Comparison of ENCODE assay signal across 27 mouse cellular contexts in genomic region chr4:135302261-135302660, GRCm38 (mm10). TPM values are rescaled to one million over a fixed set of nuclear protein-coding genes. Genes with fewer than 3 reads are reported as not detected.
DNase-seq lines count a peak whose midpoint lies in the region; ATAC-seq and TF ChIP-seq lines count a peak whose summit lies in the region.
"Had no signal": no experiment of that assay in that cellular context is flagged by ENCODE, and none has a peak within 500 bp of the region (broad histone marks: within the 10 kb centered on the region; RNA-seq: fewer than 3 reads in every experiment).

No protein-coding gene starts in this region.

- ATAC-seq in liver, embryonic 11.5 days (replicated peaks; ENCODE audit: low FRiP score) = no peak
- ATAC-seq in stomach, embryonic 16.5 days (ENCODE audit: insufficient read depth, low FRiP score) = peak; percentile 51; the same call in 1 of the 2 replicates
- ATAC-seq in forebrain, postnatal 0 days = no peak
- ATAC-seq: forebrain, embryonic 14.5 days; intestine, postnatal 0 days had no signal

- peak overlapping the region; percentile 11; the same call in 1 of the 2 replicates for H3K27ac ChIP-seq in liver, adult 2 months (replicated peaks; ENCODE audit: insufficient read depth, low read depth, low read length)
- no peak overlapping the region for H3K27ac ChIP-seq in liver, embryonic 11.5 days (ENCODE audit: low read depth, low read length)
- H3K27ac ChIP-seq in stomach, embryonic 16.5 days (ENCODE audit: low read length) = no peak overlapping the region
- H3K27ac ChIP-seq in forebrain, postnatal 0 days (ENCODE audit: low read depth, low read length) = no peak overlapping the region
- H3K27ac ChIP-seq: embryonic facial prominence, embryonic 12.5 days; hindbrain, embryonic 14.5 days; limb, embryonic 12.5 days; liver, embryonic 15.5 days; neural tube, embryonic 15.5 days had no signal

- peak; percentile 46 for DNase-seq in liver, adult 2 months (ENCODE audit: extremely low read depth, low read depth, low spot score)
- no peak for DNase-seq in liver, embryonic 11.5 days (ENCODE audit: low spot score)
- peak; percentile 68 for DNase-seq in 3134 (ENCODE audit: extremely low read depth, insufficient read length, low spot score)
- peak; percentile 63 for DNase-seq in NIH3T3 (ENCODE audit: low read depth)
- DNase-seq in forebrain, postnatal 0 days = no peak
- no peak for DNase-seq in urinary bladder, postnatal 36 days (ENCODE audit: low spot score in 2 of 2)
- DNase-seq: adrenal gland, postnatal 14 days; cerebellum, adult 11-12 months; cerebellum, adult 9-11 months; embryo, embryonic 11 days; gastrocnemius, postnatal 25 days; heart, adult 11 months; kidney, adult 9 months; kidney, postnatal 10 days; midbrain, embryonic 14.5 days; retina, postnatal 1 day; spleen, adult 18-20 months; thymus, postnatal 14 days had no signal

- H3K9ac ChIP-seq in liver, adult 2 months (ENCODE audit: low read depth, low read length) = no peak overlapping the region
- H3K9ac ChIP-seq in liver, embryonic 11.5 days (ENCODE audit: low read depth, low read length) = no peak overlapping the region
- H3K9ac ChIP-seq in stomach, embryonic 16.5 days (ENCODE audit: low read length) = no peak overlapping the region
- H3K9ac ChIP-seq in forebrain, postnatal 0 days = no peak overlapping the region
- H3K9ac ChIP-seq: embryonic facial prominence, embryonic 12.5 days; heart, embryonic 12.5 days; hindbrain, embryonic 14.5 days; limb, embryonic 12.5 days; liver, embryonic 15.5 days; neural tube, embryonic 15.5 days had no signal

- H3K9me3 ChIP-seq in liver, embryonic 11.5 days (ENCODE audit: control insufficient read depth, low read length) = no peaks in the 10 kb centered on the region
- H3K9me3 ChIP-seq in stomach, embryonic 16.5 days (replicated peaks; ENCODE audit: control insufficient read depth, low read length) = no peaks in the 10 kb centered on the region
- H3K9me3 ChIP-seq in forebrain, postnatal 0 days (ENCODE audit: low read length) = no peaks in the 10 kb centered on the region
- H3K9me3 ChIP-seq: embryonic facial prominence, embryonic 12.5 days; heart, embryonic 12.5 days; limb, embryonic 12.5 days; liver, embryonic 15.5 days; neural tube, embryonic 15.5 days had no signal

- H3K4me1 ChIP-seq in liver, adult 2 months (ENCODE audit: control insufficient read depth, insufficient read depth, low read length) = peaks cover 19% of the 10 kb centered on the region
- H3K4me1 ChIP-seq in liver, embryonic 11.5 days (replicated peaks; ENCODE audit: control insufficient read depth, insufficient read depth, low read length) = peaks cover 8% of the 10 kb centered on the region
- H3K4me1 ChIP-seq in stomach, embryonic 16.5 days (ENCODE audit: control insufficient read depth, insufficient read depth, low read length) = 0 out of 2 replicates have a peak, but pooled peaks cover 2% of the 10 kb centered on the region
- H3K4me1 ChIP-seq in forebrain, postnatal 0 days (ENCODE audit: insufficient read depth) = no peaks in the 10 kb centered on the region

- H3K4me3 ChIP-seq in liver, adult 2 months (ENCODE audit: insufficient read depth, low read depth, low read length) = no peak overlapping the region
- no peak overlapping the region for H3K4me3 ChIP-seq in liver, embryonic 11.5 days (ENCODE audit: low read depth, low read length)
- H3K4me3 ChIP-seq in stomach, embryonic 16.5 days (replicated peaks; ENCODE audit: low read length) = no peak overlapping the region
- H3K4me3 ChIP-seq in forebrain, postnatal 0 days (ENCODE audit: low read depth, low read length) = no peak overlapping the region
- H3K4me3 ChIP-seq: embryonic facial prominence, embryonic 12.5 days; heart, embryonic 12.5 days; limb, embryonic 12.5 days; liver, embryonic 15.5 days; neural tube, embryonic 15.5 days had no signal

- 24% methylated on average over 10 of the region's 10 CpGs for WGBS in liver, adult 2 months
- WGBS in liver, embryonic 11.5 days = 81% methylated on average over 10 of the region's 10 CpGs
- WGBS in stomach, embryonic 16.5 days = 53% methylated on average over 10 of the region's 10 CpGs
- WGBS in forebrain, postnatal 0 days = 84% methylated on average over 10 of the region's 10 CpGs

- H3K79me2 ChIP-seq in liver, adult 2 months (ENCODE audit: control insufficient read depth, insufficient read depth, low read length) = no peaks in the 10 kb centered on the region

- TF ChIP-seq CTCF in liver, adult 2 months (IDR thresholded peaks at IDR 0.05; ENCODE audit: low read depth, low read length) = no peak
- no peak for TF ChIP-seq CTCF in forebrain, postnatal 0 days (IDR thresholded peaks at IDR 0.05; ENCODE audit: low read depth)

- no peaks in the 10 kb centered on the region for H3K27me3 ChIP-seq in liver, adult 2 months (ENCODE audit: control insufficient read depth, insufficient read depth, low read length)
- H3K27me3 ChIP-seq in liver, embryonic 11.5 days (replicated peaks; ENCODE audit: control insufficient read depth, insufficient read depth, low read length) = no peaks in the 10 kb centered on the region
- no peaks in the 10 kb centered on the region for H3K27me3 ChIP-seq in stomach, embryonic 16.5 days (ENCODE audit: control insufficient read depth, insufficient read depth, low read length)
- H3K27me3 ChIP-seq in forebrain, postnatal 0 days (ENCODE audit: insufficient read depth, low read length) = no peaks in the 10 kb centered on the region
- H3K27me3 ChIP-seq: heart, embryonic 12.5 days; limb, embryonic 12.5 days; liver, embryonic 15.5 days; neural tube, embryonic 15.5 days had no signal

- H3K4me2 ChIP-seq in liver, embryonic 11.5 days = no peak overlapping the region
- H3K4me2 ChIP-seq in stomach, embryonic 16.5 days (ENCODE audit: low read depth, low read length) = no peak overlapping the region
- no peak overlapping the region for H3K4me2 ChIP-seq in forebrain, postnatal 0 days (ENCODE audit: low read depth)
- H3K4me2 ChIP-seq: embryonic facial prominence, embryonic 12.5 days; heart, embryonic 12.5 days; hindbrain, embryonic 14.5 days; limb, embryonic 12.5 days; liver, embryonic 15.5 days; neural tube, embryonic 15.5 days had no signal

- H3K36me3 ChIP-seq in liver, adult 2 months (ENCODE audit: control insufficient read depth, insufficient read depth, low read length) = no peaks in the 10 kb centered on the region
- H3K36me3 ChIP-seq in liver, embryonic 11.5 days (ENCODE audit: control insufficient read depth, insufficient read depth, low read length) = no peaks in the 10 kb centered on the region
- no peaks in the 10 kb centered on the region for H3K36me3 ChIP-seq in stomach, embryonic 16.5 days (ENCODE audit: control insufficient read depth, insufficient read depth, low read length)
- H3K36me3 ChIP-seq in forebrain, postnatal 0 days (ENCODE audit: insufficient read depth) = no peaks in the 10 kb centered on the region
- H3K36me3 ChIP-seq: embryonic facial prominence, embryonic 12.5 days; heart, embryonic 12.5 days; limb, embryonic 12.5 days; liver, embryonic 15.5 days; neural tube, embryonic 15.5 days had no signal

- no peak for TF ChIP-seq POLR2A in liver, adult 2 months (IDR thresholded peaks at IDR 0.05; ENCODE audit: extremely low read depth, insufficient read depth, low read length)

RNA-seq across cellular contexts. Expression of gene Clic4, which starts 29.6 kb away (rescaled TPM):
- total RNA-seq in liver, adult 2 months (2014; rRNA removed) = 23.0 and 27.7 TPM in 2 replicates
- 23.4 and 30.8 TPM in 2 replicates for polyA plus RNA-seq in liver, adult 2 months (2012; rRNA removed)
- 149 and 176 TPM in 2 replicates for polyA plus RNA-seq in liver, embryonic 11.5 days (2014; fragmentation: Nextera tagmentation; extraction: Ambion mirVana)
- polyA plus RNA-seq in stomach, embryonic 16.5 days (2015; fragmentation: Nextera tagmentation; extraction: Ambion mirVana) = 136 and 141 TPM in 2 replicates
- 44.0 and 65.2 TPM in 2 replicates for total RNA-seq in forebrain, postnatal 0 days (2014; rRNA removed)
- polyA plus RNA-seq in forebrain, postnatal 0 days (2015; fragmentation: Nextera tagmentation; extraction: Ambion mirVana) = 34.5 and 41.5 TPM in 2 replicates

RNA-seq across cellular contexts. Expression of gene Srrm1, which starts 50.9 kb away (rescaled TPM):
- total RNA-seq in liver, adult 2 months (2014; rRNA removed) = 15.0 and 18.8 TPM in 2 replicates
- 8.2 and 8.9 TPM in 2 replicates for polyA plus RNA-seq in liver, adult 2 months (2012; rRNA removed)
- 191 and 195 TPM in 2 replicates for polyA plus RNA-seq in liver, embryonic 11.5 days (2014; fragmentation: Nextera tagmentation; extraction: Ambion mirVana)
- 176 and 188 TPM in 2 replicates for polyA plus RNA-seq in stomach, embryonic 16.5 days (2015; fragmentation: Nextera tagmentation; extraction: Ambion mirVana)
- 38.5 and 46.6 TPM in 2 replicates for total RNA-seq in forebrain, postnatal 0 days (2014; rRNA removed)
- polyA plus RNA-seq in forebrain, postnatal 0 days (2015; fragmentation: Nextera tagmentation; extraction: Ambion mirVana) = 129 and 173 TPM in 2 replicates

Comparison
In these comparisons a context has a peak if more than half of its experiments do, and no peak if none do; other contexts are left out.
1. DNase-seq: peak in liver, adult 2 months (single experiment), 3134 (single experiment) and NIH3T3 (single experiment); none in liver, embryonic 11.5 days (single experiment), forebrain, postnatal 0 days (single experiment) and urinary bladder, postnatal 36 days (0 of 2).
2. RNA of gene Srrm1, which starts 50.9 kb away (polyA plus RNA-seq): 191 to 195 TPM in liver, embryonic 11.5 days, 176 to 188 TPM in stomach, embryonic 16.5 days and 129 to 173 TPM in forebrain, postnatal 0 days; 8.2 to 8.9 TPM in liver, adult 2 months; every median in the first group is over 10 times any median in the second.